Mouse (Mus musculus) cerebellum, adult 2 months (tissue): ENCODE data around the gene Klf9.

ENCODE experiments used
- CTCF ChIP-seq: fragments of 200-500 bp; IDR thresholded peaks from 2 replicates; pipeline ENCODE4 v1.5.1; 2011; ENCODE audit warnings: low read depth, mild to moderate bottlenecking, control low read depth, low read length, moderate library complexity, borderline replicate concordance; ENCODE audit not compliant: insufficient read depth
- POLR2A ChIP-seq: fragments of 200-500 bp; IDR thresholded peaks from 2 replicates; pipeline ENCODE4 v1.6.1; 2011; ENCODE audit warnings: low read length, control low read depth, borderline replicate concordance; ENCODE audit not compliant: insufficient read depth

- TF ChIP-seq POLR2A (no peak), CTCF (no peak)
These were observed 29.4 kb downstream of the Klf9 start for GRCm38 (mm10) chr19:23170476-23170875.
